Mouse (Mus musculus): ENCODE data around the gene Haus7. TPM values are rescaled to one million over a fixed set of nuclear protein-coding genes. Genes with fewer than 3 reads are reported as not detected.
A peak's percentile ranks its signal among the peaks of the same experiment; 100 is the strongest.

The Haus7 gene
- polyA plus RNA-seq, 1 experiment from 2014 or later: 48.2 TPM

DNA sequence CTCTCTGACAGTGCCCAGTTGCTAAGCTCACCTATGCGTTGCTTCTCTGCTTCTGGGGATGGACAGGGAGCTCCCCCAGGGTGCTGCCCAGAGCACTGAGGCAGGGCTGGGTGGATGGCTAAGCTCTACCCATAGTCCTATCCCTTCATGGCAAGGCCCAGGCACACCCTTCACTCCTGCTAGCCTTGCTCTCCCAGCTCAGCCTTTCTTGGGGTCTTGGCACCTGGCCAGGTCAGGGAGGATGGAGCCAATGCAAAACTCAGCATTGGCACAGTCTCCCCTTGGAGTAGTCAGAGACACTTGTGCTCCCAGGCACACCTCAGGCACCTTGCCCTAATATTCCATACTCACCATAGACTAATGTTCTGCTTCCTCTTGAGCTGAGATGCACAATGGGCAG lies 25.2 kb upstream of the Haus7 start:
- ATAC-seq (ENCODE audit: low read depth) (no peak), DNase-seq (ENCODE audit: low spot score) (no peak)
- Histone ChIP-seq H3K4me2 (ENCODE audit: low read depth, low read length) (peak overlapping the region; percentile 55), H3K9me3 (ENCODE audit: control insufficient read depth, low read length) (no peaks in the 10 kb centered on the region), H3K36me3 (ENCODE audit: control insufficient read depth, insufficient read depth, low read length) (no peaks in the 10 kb centered on the region), H3K4me1 (ENCODE audit: control insufficient read depth, insufficient read depth, low read length) (peaks cover 6% of the 10 kb centered on the region; the same call in 1 of the 2 replicates), H3K9ac (ENCODE audit: low read depth, low read length) (peak overlapping the region; percentile 73), H3K27ac (replicated peaks; ENCODE audit: low read depth, low read length) (peak overlapping the region; percentile 79), H3K27me3 (replicated peaks; ENCODE audit: control insufficient read depth, insufficient read depth, low read length) (0 out of 2 replicates have a peak, but pooled peaks cover 5% of the 10 kb centered on the region), H3K4me3 (ENCODE audit: low read depth, low read length) (peak overlapping the region; percentile 49)
- 52% methylated on average over 1 of the region's 1 CpGs for WGBS

DNA sequence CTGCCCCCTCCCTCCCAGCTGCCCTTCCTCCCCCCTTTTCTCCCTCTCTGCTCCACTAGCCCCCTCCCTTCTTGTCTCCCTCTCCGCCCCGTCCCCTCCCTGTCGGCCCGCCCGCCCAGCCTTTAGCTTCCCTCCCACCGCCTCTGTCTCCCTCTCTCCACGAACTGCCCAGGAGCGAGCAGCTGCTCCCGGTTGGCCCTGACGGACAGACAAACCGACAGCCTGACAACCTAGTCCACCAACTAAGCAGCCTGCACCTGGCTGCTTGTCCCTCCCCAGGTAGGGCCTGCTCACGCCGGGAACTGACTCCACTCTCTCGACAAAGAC lies 24.6 kb upstream of the Haus7 start, which contains the start of gene Bgn:
TSS of gene Bgn (plus strand) at position 119 of the 327 bp plus-strand sequence.
- H3K27ac ChIP-seq (replicated peaks; ENCODE audit: low read depth, low read length): peak within 1 kb of the TSS; percentile 79

DNA sequence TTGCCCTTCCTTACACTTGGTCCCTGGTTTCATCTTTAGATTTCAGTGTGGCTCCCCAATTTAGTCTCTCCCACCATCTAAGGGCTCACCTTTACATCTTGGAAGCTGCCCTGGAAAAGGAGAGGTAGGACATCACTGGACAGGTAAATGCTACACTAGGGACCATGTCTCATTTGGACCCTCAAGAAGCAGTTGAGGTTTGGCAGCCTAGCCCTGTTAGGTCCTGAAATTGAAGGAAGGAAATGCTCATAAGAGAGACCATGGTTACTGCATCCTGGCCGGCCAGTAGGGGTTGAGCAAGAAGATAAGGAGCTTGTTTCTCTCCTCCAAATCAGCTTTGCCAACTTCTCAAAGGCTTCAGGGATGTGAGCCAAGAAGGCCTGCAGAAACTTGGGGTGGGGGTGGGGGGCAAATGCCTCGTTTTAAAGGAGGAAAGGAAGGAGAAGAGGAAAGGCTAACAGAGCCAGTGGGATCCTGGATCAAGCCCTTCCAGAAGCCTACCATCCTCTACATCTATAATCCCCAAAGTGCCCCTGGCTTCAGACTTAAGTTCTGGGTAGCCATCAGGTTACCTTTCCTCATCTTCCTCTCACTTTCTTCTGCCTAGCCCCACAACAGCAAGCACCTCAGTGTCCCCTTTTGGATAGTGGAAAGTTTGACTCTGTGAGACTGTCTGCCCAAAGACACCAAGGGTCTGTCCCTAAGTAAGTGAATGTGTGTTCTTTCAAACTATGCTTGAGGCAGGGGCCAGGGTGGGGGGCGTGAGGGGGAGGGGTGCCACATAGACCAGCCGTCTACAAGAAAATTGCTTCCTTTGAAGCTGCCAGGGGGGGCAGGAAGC lies 24.0 kb upstream of the Haus7 start:
- WGBS: 29% methylated on average over 2 of the region's 4 CpGs
- Histone ChIP-seq H3K27ac (replicated peaks; ENCODE audit: low read depth, low read length) (peak overlapping the region; percentile 79), H3K4me2 (ENCODE audit: low read depth, low read length) (peak overlapping the region; percentile 55), H3K9ac (ENCODE audit: low read depth, low read length) (no peak overlapping the region), H3K9me3 (ENCODE audit: control insufficient read depth, low read length) (no peaks in the 10 kb centered on the region), H3K4me1 (ENCODE audit: control insufficient read depth, insufficient read depth, low read length) (peaks cover 6% of the 10 kb centered on the region; the same call in 1 of the 2 replicates), H3K27me3 (replicated peaks; ENCODE audit: control insufficient read depth, insufficient read depth, low read length) (0 out of 2 replicates have a peak, but pooled peaks cover 5% of the 10 kb centered on the region), H3K36me3 (ENCODE audit: control insufficient read depth, insufficient read depth, low read length) (no peaks in the 10 kb centered on the region), H3K4me3 (ENCODE audit: low read depth, low read length) (peak overlapping the region; percentile 49)
- ATAC-seq (ENCODE audit: low read depth) (no peak), DNase-seq (ENCODE audit: low spot score) (no peak)

More for the DNA sequence above, 24.6 kb upstream of the Haus7 start, which contains the start of gene Bgn:
- DNase-seq (ENCODE audit: low spot score) (peak; percentile 61), ATAC-seq (ENCODE audit: low read depth) (peak; percentile 66)
- peaks cover 6% of the 10 kb centered on the region; the same call in 1 of the 2 replicates for H3K4me1 ChIP-seq (ENCODE audit: control insufficient read depth, insufficient read depth, low read length)
- WGBS: 27% methylated on average over 4 of the region's 14 CpGs
- H3K27me3 ChIP-seq (replicated peaks; ENCODE audit: control insufficient read depth, insufficient read depth, low read length): 0 out of 2 replicates have a peak, but pooled peaks cover 5% of the 10 kb centered on the region
- H3K9ac ChIP-seq (ENCODE audit: low read depth, low read length): peak within 1 kb of the TSS; percentile 73
- no peaks in the 10 kb centered on the region for H3K36me3 ChIP-seq (ENCODE audit: control insufficient read depth, insufficient read depth, low read length)
- H3K9me3 ChIP-seq (ENCODE audit: control insufficient read depth, low read length): no peaks in the 10 kb centered on the region
- peak within 1 kb of the TSS; percentile 49 for H3K4me3 ChIP-seq (ENCODE audit: low read depth, low read length)
- peak within 1 kb of the TSS; percentile 55 for H3K4me2 ChIP-seq (ENCODE audit: low read depth, low read length)

- no peak for DNase-seq (ENCODE audit: low spot score)
- WGBS: 37% methylated on average over 2 of the region's 2 CpGs
- peak overlapping the region; percentile 73 for H3K27ac ChIP-seq (replicated peaks; ENCODE audit: low read depth, low read length)
- ATAC-seq (ENCODE audit: low read depth): no peak
- no peak overlapping the region for H3K4me3 ChIP-seq (ENCODE audit: low read depth, low read length)
- H3K27me3 ChIP-seq (replicated peaks; ENCODE audit: control insufficient read depth, insufficient read depth, low read length): 0 out of 2 replicates have a peak, but pooled peaks cover 5% of the 10 kb centered on the region
- no peak overlapping the region for H3K9ac ChIP-seq (ENCODE audit: low read depth, low read length)
- H3K4me1 ChIP-seq (ENCODE audit: control insufficient read depth, insufficient read depth, low read length): peaks cover 11% of the 10 kb centered on the region
- no peak overlapping the region for H3K4me2 ChIP-seq (ENCODE audit: low read depth, low read length)
- no peaks in the 10 kb centered on the region for H3K36me3 ChIP-seq (ENCODE audit: control insufficient read depth, insufficient read depth, low read length)
- H3K9me3 ChIP-seq (ENCODE audit: control insufficient read depth, low read length): no peaks in the 10 kb centered on the region
These were observed 21.5 kb upstream of the Haus7 start for GRCm38 (mm10) chrX:73480334-73480733.

DNA sequence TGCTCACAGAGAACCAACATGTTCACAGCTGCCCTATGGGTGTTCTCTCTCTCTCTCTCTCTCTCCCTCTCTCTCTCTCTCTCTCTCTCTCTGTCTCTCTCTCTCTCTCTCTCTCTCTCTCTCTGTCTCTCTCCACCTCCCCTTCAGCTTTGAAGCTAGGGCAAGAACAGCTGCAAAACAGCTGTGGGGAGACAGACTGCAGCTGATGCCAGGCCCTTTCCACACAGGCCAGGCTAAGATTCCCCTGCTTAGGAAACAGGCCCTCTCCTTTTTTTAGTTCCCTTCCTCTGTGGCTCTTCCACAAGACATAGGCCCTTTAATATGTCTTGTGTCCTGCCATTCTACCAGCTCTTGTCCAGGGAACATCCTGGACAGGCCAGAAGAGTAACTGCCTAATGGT lies 20.8 kb upstream of the Haus7 start:
- Histone ChIP-seq H3K4me1 (ENCODE audit: control insufficient read depth, insufficient read depth, low read length) (peaks cover 17% of the 10 kb centered on the region), H3K9me3 (ENCODE audit: control insufficient read depth, low read length) (no peaks in the 10 kb centered on the region)
- ATAC-seq (ENCODE audit: low read depth): no peak

DNA sequence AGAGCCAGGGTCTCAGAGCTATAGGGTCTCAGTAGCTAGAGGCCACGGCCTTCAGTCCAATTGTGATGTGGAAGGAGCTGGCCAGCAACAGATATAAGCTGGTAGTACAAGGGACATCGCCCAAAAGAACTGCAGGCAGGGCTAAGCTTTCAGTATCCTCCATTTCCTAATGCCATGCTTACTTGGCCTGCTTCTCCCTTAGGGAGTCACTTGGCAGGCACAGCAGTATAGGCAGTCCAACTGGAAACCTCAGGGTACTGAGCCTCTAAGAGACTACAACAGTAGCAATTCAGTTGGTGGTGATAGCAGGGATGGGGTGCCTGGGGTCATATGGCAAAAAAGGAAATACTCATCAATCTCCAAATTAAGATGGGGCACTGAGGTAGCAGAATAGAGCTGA lies 18.7 kb upstream of the Haus7 start:
- WGBS: 80% methylated on average over 2 of the region's 2 CpGs
- H3K9me3 ChIP-seq (ENCODE audit: control insufficient read depth, low read length): no peaks in the 10 kb centered on the region
- H3K9ac ChIP-seq (ENCODE audit: low read depth, low read length): no peak overlapping the region
- no peak overlapping the region for H3K4me3 ChIP-seq (ENCODE audit: low read depth, low read length)
- H3K4me1 ChIP-seq (ENCODE audit: control insufficient read depth, insufficient read depth, low read length): peaks cover 21% of the 10 kb centered on the region
- H3K27me3 ChIP-seq (replicated peaks; ENCODE audit: control insufficient read depth, insufficient read depth, low read length): no peaks in the 10 kb centered on the region; the same call in 1 of the 2 replicates
- ATAC-seq (ENCODE audit: low read depth): no peak
- H3K27ac ChIP-seq (replicated peaks; ENCODE audit: low read depth, low read length): no peak overlapping the region
- no peak for DNase-seq (ENCODE audit: low spot score)
- no peak overlapping the region for H3K4me2 ChIP-seq (ENCODE audit: low read depth, low read length)
- no peaks in the 10 kb centered on the region for H3K36me3 ChIP-seq (ENCODE audit: control insufficient read depth, insufficient read depth, low read length)

More for the DNA sequence above, 20.8 kb upstream of the Haus7 start:
- H3K4me2 ChIP-seq (ENCODE audit: low read depth, low read length): no peak overlapping the region
- no peak overlapping the region for H3K9ac ChIP-seq (ENCODE audit: low read depth, low read length)
- no peaks in the 10 kb centered on the region for H3K36me3 ChIP-seq (ENCODE audit: control insufficient read depth, insufficient read depth, low read length)
- H3K27ac ChIP-seq (replicated peaks; ENCODE audit: low read depth, low read length): peak overlapping the region; percentile 73
- H3K4me3 ChIP-seq (ENCODE audit: low read depth, low read length): no peak overlapping the region
- peaks cover 5% of the 10 kb centered on the region; the same call in 1 of the 2 replicates for H3K27me3 ChIP-seq (replicated peaks; ENCODE audit: control insufficient read depth, insufficient read depth, low read length)
- peak; percentile 69 for DNase-seq (ENCODE audit: low spot score)

- 72% methylated on average over 2 of the region's 2 CpGs for WGBS
These were observed 17.8 kb upstream of the Haus7 start for GRCm38 (mm10) chrX:73476621-73477020.

DNA sequence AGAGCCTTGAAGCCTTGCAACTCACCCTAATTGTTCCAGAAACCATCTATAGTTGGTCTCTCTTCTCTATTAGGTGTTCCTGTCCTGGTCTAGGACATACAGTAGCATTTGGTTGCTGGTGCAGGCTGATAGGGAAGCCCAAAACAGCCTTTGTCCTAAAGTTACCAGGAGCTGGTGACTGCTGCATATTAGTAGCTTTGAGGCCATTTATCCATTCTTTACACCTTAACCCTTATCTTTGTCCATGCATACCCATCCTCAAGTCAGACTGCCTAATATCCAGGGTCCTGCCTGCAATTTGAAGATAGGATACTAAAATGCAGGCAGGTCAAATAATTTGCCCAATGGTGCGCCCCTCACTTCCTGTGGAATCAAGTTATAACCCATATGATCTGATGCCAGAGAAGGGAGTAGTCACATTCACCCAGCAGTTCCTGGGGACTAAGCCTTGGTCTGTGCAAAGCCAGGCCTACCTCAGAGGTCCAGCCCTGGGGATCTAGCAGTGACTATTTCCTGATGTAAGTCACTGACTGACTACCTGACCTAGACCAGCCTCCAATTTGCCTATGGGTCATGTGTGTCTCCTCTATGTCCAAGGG lies 16.9 kb upstream of the Haus7 start:
- Histone ChIP-seq H3K27me3 (replicated peaks; ENCODE audit: control insufficient read depth, insufficient read depth, low read length) (no peaks in the 10 kb centered on the region; the same call in 1 of the 2 replicates), H3K9ac (ENCODE audit: low read depth, low read length) (no peak overlapping the region), H3K27ac (replicated peaks; ENCODE audit: low read depth, low read length) (peak overlapping the region; percentile 91), H3K4me2 (ENCODE audit: low read depth, low read length) (no peak overlapping the region), H3K36me3 (ENCODE audit: control insufficient read depth, insufficient read depth, low read length) (no peaks in the 10 kb centered on the region), H3K4me3 (ENCODE audit: low read depth, low read length) (no peak overlapping the region), H3K9me3 (ENCODE audit: control insufficient read depth, low read length) (no peaks in the 10 kb centered on the region), H3K4me1 (ENCODE audit: control insufficient read depth, insufficient read depth, low read length) (peaks cover 21% of the 10 kb centered on the region)
- no peak for ATAC-seq (ENCODE audit: low read depth)
- WGBS: 89% methylated on average over 1 of the region's 1 CpGs
- no peak for DNase-seq (ENCODE audit: low spot score)

More at GRCm38 (mm10) chrX:73476621-73477020, 17.8 kb upstream of the Haus7 start:
- no peak; the same call in 1 of the 2 replicates for ATAC-seq (ENCODE audit: low read depth)
- Histone ChIP-seq H3K4me3 (ENCODE audit: low read depth, low read length) (no peak overlapping the region), H3K27me3 (replicated peaks; ENCODE audit: control insufficient read depth, insufficient read depth, low read length) (no peaks in the 10 kb centered on the region; the same call in 1 of the 2 replicates), H3K27ac (replicated peaks; ENCODE audit: low read depth, low read length) (peak overlapping the region; percentile 68), H3K36me3 (ENCODE audit: control insufficient read depth, insufficient read depth, low read length) (no peaks in the 10 kb centered on the region), H3K9me3 (ENCODE audit: control insufficient read depth, low read length) (no peaks in the 10 kb centered on the region), H3K4me2 (ENCODE audit: low read depth, low read length) (no peak overlapping the region), H3K9ac (ENCODE audit: low read depth, low read length) (no peak overlapping the region), H3K4me1 (ENCODE audit: control insufficient read depth, insufficient read depth, low read length) (peaks cover 21% of the 10 kb centered on the region)
- peak; percentile 54 for DNase-seq (ENCODE audit: low spot score)
